Mouse (Mus musculus) hindbrain, embryonic 14.5 days (tissue): ENCODE data around the gene Cxadr. TPM values are rescaled to one million over a fixed set of nuclear protein-coding genes. Genes with fewer than 3 reads are reported as not detected.

Experiments
- ATAC-seq: fragments of 200-750 bp; cut with Nextera tagmentation; 2 replicates; pipeline ENCODE4 v1.8.0; 2017; ENCODE audit warnings: moderate number of reproducible peaks, mild to moderate bottlenecking, moderate TSS enrichment, moderate library complexity; ENCODE audit not compliant: low FRiP score
- DNase-seq: peaks from one replicate; pipeline ENCODE4 v3.0.0-alpha.2; 2015; ENCODE audit warnings: low spot score
- H3K27ac ChIP-seq: fragments of 300-500 bp; sonication (generic); 2 replicates; pipeline ENCODE4 v1.5.1; 2014; ENCODE audit warnings: mild to moderate bottlenecking, moderate library complexity
- H3K27me3 ChIP-seq: fragments of 300-500 bp; sonication (generic); 2 replicates; pipeline ENCODE4 v1.6.1; 2014; ENCODE audit warnings: mild to moderate bottlenecking, low read length, mixed read lengths; ENCODE audit not compliant: control insufficient read depth, insufficient read depth
- H3K36me3 ChIP-seq: fragments of 300-500 bp; sonication (generic); replicated peaks from 2 replicates; pipeline ENCODE4 v1.6.1; 2014; ENCODE audit not compliant: control insufficient read depth, insufficient read depth
- H3K4me1 ChIP-seq: fragments of 300-500 bp; sonication (generic); replicated peaks from 2 replicates; pipeline ENCODE4 v1.6.1; 2014; ENCODE audit warnings: antibody characterized with exemption, low read length, mixed read lengths; ENCODE audit not compliant: control insufficient read depth, insufficient read depth
- H3K4me2 ChIP-seq: fragments of 300-500 bp; sonication (generic); replicated peaks from 2 replicates; pipeline ENCODE4 v1.6.1; 2014; ENCODE audit warnings: mild to moderate bottlenecking, moderate library complexity
- H3K4me3 ChIP-seq: fragments of 300-500 bp; sonication (generic); replicated peaks from 2 replicates; pipeline ENCODE4 v1.5.1; 2014; ENCODE audit warnings: mild to moderate bottlenecking, low read length
- H3K9ac ChIP-seq: fragments of 300-500 bp; sonication (generic); 2 replicates; pipeline ENCODE4 v1.6.1; 2014
- H3K9me3 ChIP-seq: fragments of 300-500 bp; sonication (generic); 2 replicates; pipeline ENCODE4 v1.6.1; 2016; ENCODE audit warnings: low read length; ENCODE audit not compliant: control insufficient read depth
- WGBS: fragments of 180-500 bp; shearing (Covaris S2); extraction: QIAGEN DNeasy Blood & Tissue Kit; methylation state at CpG from one replicate; pipeline ENCODE4 v1.1.7; 2014; 5-methylcytosine and 5-hydroxymethylcytosine counted together
- polyA plus RNA-seq: library from polyadenylated mRNA; unstranded; fragments of >200 nt; fragmentation: Nextera tagmentation; extraction: Ambion mirVana; gene quantifications from 2 replicates; pipeline ENCODE4 v1.2.1, GENCODE M21; 2014

Gene Cxadr
- polyA plus RNA-seq, 1 experiment from 2014 or later: 107 TPM

DNA sequence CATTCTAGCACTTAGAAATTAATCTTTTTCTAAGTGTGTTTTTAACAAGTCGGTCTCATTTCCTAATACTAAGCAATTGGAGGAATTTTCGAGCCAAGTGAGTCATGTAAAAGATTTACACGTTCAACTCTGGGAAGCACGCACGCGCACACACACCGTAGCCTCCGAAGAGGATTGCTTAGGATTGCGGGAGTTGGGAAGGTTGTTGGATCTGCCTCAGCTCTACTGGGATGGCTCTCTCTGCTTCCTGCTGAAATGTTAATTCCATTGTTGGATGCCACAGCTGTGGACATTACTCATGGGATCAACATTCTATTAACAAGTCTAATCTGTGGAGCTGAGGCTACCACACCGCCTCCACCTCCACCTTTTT lies 1.4 kb downstream of the Cxadr start:
- Histone ChIP-seq H3K4me1 (peaks cover 30% of the 10 kb centered on the region), H3K4me3 (peak overlapping the region; percentile 79), H3K9ac (peak overlapping the region; percentile 93), H3K36me3 (no peaks in the 10 kb centered on the region), H3K27me3 (no peaks in the 10 kb centered on the region), H3K4me2 (peak overlapping the region; percentile 86), H3K27ac (peak overlapping the region; percentile 97), H3K9me3 (no peaks in the 10 kb centered on the region)
- under 1% methylated on average over 10 of the region's 10 CpGs for WGBS
- ATAC-seq (no peak), DNase-seq (peak; percentile 66)

DNA sequence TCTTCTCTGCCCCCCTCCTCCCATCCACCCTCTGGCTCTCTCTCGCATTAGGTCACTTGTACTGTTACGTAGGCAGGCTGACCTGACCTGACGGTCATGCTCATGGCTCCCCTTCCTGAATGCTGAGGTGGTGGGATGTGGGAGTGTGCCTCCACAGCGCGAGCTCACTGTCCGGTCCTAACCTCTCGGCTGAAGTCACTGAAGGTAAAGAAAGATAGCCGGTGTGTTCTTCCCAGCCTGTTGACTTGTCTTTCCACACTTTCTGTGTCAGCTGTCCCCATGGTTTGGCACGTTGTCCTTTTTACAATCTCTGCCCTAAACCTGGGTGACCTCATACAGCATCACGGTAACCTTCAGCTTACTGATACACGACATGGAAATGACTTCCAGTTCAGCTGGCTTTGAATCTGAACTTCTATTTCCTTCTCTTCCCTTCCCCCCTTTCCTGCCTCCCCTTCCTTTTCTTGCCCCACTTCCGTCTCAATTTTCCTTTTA lies 4.4 kb downstream of the Cxadr start:
- no peak overlapping the region for H3K27ac ChIP-seq
- H3K9me3 ChIP-seq: no peaks in the 10 kb centered on the region
- 91% methylated on average over 12 of the region's 12 CpGs for WGBS
- DNase-seq: no peak
- H3K36me3 ChIP-seq: 0 out of 2 replicates have a peak, but pooled peaks cover 2% of the 10 kb centered on the region
- no peak overlapping the region for H3K4me2 ChIP-seq
- peaks cover 29% of the 10 kb centered on the region for H3K4me1 ChIP-seq
- no peak overlapping the region for H3K9ac ChIP-seq
- no peaks in the 10 kb centered on the region for H3K27me3 ChIP-seq
- no peak for ATAC-seq
- H3K4me3 ChIP-seq: no peak overlapping the region

DNA sequence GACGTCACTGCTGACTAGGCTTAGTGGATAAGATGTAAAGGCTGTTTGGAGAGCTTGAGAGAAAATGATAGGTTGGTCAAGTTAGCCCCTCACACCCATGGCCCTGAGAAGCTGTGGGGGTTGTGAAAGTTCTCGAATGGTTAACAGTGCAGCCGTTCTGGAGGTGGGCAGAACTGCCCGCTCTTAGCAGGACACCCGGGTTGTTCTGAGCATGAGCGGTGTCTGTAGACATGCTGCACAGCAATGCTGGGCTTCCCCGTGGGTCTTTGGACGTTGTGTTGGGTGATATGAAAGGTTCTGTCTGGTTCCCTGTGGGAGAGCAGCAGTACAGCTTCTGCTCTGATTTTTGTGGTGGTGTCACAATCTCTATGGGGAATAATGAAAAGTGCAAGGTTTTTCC lies 5.3 kb downstream of the Cxadr start:
- Histone ChIP-seq H3K36me3 (0 out of 2 replicates have a peak, but pooled peaks cover 2% of the 10 kb centered on the region), H3K9me3 (no peaks in the 10 kb centered on the region), H3K4me1 (peaks cover 25% of the 10 kb centered on the region), H3K27ac (no peak overlapping the region), H3K9ac (no peak overlapping the region), H3K4me3 (no peak overlapping the region), H3K27me3 (no peaks in the 10 kb centered on the region), H3K4me2 (no peak overlapping the region)
- DNase-seq (no peak), ATAC-seq (no peak)
- WGBS: 87% methylated on average over 8 of the region's 8 CpGs

DNA sequence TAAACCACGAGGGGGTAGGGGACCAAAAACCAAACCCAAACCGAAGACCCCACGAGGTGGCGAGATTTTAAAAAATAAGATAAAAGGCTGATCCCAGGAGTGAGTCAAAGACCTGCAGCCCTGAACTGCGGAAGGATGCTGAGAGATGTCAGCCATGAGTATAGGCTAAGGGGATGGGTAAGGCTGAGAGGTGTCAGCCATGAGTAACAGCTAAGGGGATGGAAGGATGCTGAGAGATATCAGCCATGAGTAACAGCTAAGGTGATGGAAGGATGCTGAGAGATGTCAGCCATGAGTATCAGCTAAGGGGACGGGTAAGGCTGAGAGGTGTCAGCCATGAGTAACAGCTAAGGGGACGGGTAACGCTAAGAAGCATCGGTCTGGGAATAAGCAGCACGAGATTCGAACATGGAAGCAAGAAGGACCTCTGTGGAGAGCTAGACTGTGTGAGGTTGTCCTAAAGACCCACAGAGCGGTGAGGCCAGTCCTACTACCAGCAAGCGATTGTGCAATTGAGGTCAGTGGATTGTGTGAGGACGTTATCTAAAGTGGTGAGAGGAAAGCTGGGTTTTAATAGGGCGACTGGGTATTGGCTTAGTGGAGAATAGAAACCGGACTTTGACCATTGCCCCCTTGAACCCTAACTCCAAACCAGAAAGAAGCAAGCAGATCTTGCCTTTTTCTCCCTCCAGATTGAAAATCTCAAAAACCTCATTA lies 6.3 kb downstream of the Cxadr start:
- Histone ChIP-seq H3K27me3 (no peaks in the 10 kb centered on the region), H3K4me1 (peaks cover 25% of the 10 kb centered on the region), H3K27ac (no peak overlapping the region), H3K9me3 (no peaks in the 10 kb centered on the region), H3K4me3 (no peak overlapping the region), H3K9ac (no peak overlapping the region), H3K4me2 (no peak overlapping the region), H3K36me3 (0 out of 2 replicates have a peak, but pooled peaks cover 2% of the 10 kb centered on the region)
- DNase-seq (no peak), ATAC-seq (no peak)
- WGBS: 96% methylated on average over 16 of the region's 16 CpGs

DNA sequence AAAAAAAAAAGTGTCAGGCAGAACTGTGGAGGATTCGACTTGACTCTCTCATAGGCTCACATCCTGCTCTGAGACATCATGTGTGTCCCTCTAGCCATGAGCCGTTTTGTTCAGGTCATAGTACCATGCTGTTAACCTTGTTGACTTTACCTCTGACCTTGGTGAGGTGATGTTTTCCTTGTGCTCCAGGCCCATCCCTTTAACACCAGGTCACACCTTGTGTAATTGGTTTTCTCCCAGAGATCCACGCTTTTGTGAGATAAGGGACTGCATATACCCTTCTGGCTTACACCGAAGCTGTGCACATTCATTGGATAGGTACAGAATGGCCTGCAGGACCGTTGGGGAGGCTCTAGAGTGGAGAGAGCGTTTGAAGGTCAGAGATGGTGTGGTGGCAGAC lies 8.0 kb downstream of the Cxadr start:
- ATAC-seq: no peak
- H3K4me1 ChIP-seq: peaks cover 24% of the 10 kb centered on the region
- DNase-seq: no peak
- 93% methylated on average over 6 of the region's 6 CpGs for WGBS
- no peak overlapping the region for H3K27ac ChIP-seq
- no peak overlapping the region for H3K4me2 ChIP-seq
- no peak overlapping the region for H3K9ac ChIP-seq
- H3K4me3 ChIP-seq: no peak overlapping the region
- no peaks in the 10 kb centered on the region for H3K27me3 ChIP-seq
- H3K36me3 ChIP-seq: 0 out of 2 replicates have a peak, but pooled peaks cover 2% of the 10 kb centered on the region
- no peaks in the 10 kb centered on the region for H3K9me3 ChIP-seq

DNA sequence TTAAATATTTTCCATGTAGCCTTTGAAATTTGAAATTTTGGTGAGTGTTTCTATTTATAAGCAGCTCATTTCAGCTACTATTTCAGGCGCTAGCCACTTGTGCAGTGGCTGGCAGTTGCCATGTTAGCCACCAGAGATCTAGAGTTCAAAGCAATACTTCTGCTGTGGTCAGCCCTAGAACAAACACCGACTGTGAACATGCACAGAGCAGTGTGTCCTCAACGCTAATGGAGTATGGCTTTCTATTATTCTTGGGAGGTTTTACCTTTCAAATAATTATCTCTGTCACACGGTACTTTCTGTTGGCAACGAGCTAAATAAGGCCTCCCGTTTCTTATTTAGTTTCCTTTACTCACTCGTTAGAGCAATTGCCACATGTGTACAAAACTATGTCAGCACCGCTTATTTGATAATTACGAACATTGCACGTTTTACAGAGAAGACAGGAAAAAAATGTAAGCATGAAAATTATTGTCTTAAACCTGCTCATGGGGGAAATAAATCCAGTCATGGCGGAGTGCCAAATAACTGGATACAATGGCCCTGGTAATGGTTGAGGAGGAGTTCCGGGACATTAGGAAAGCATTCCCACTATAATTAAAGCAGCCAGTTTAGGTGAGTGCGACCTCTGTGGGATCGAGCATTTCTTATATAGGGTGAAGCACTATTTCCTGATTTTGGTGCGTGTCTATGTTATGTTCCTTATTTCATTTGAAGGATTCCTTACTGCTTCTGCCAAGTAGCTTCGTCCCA lies 12.0 kb downstream of the Cxadr start:
- 26% methylated on average over 16 of the region's 16 CpGs for WGBS
- Histone ChIP-seq H3K4me3 (no peak overlapping the region), H3K9ac (peak overlapping the region; percentile 9; the same call in 1 of the 2 replicates)

DNA sequence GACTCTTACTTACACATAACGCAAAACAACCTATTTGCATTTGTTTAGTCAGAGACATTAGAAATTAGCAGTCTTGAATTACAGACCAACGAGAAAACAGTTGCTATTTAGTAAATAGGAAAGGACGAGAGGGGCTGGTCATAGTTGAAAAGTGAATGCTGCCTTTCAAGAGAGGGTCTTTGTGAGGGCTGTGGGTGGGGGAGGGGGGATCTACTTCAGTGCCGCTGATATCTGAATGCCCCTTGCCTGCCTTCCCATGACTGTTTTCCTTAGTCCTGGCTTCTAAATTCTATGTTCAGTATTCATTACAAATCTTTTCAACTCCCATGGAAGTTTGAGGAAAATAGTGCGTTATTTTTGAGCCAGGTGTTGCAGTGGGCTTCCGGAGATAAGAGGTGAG lies 12.7 kb downstream of the Cxadr start:
- peak overlapping the region; percentile 45 for H3K4me2 ChIP-seq
- H3K9me3 ChIP-seq: no peaks in the 10 kb centered on the region
- WGBS: 27% methylated on average over 6 of the region's 6 CpGs
- peaks cover 19% of the 10 kb centered on the region for H3K4me1 ChIP-seq
- H3K9ac ChIP-seq: peak overlapping the region; percentile 9; the same call in 1 of the 2 replicates
- H3K27me3 ChIP-seq: no peaks in the 10 kb centered on the region
- H3K4me3 ChIP-seq: no peak overlapping the region
- ATAC-seq (no peak), DNase-seq (no peak)
- H3K36me3 ChIP-seq: 0 out of 2 replicates have a peak, but pooled peaks cover 2% of the 10 kb centered on the region
- H3K27ac ChIP-seq: peak overlapping the region; percentile 53

More for the DNA sequence above, 12.0 kb downstream of the Cxadr start:
- Histone ChIP-seq H3K36me3 (0 out of 2 replicates have a peak, but pooled peaks cover 2% of the 10 kb centered on the region), H3K4me2 (peak overlapping the region; percentile 45), H3K4me1 (peaks cover 19% of the 10 kb centered on the region), H3K27me3 (no peaks in the 10 kb centered on the region), H3K27ac (peak overlapping the region; percentile 53), H3K9me3 (no peaks in the 10 kb centered on the region)
- DNase-seq (peak; percentile 50), ATAC-seq (no peak; the same call in 1 of the 2 replicates)

DNA sequence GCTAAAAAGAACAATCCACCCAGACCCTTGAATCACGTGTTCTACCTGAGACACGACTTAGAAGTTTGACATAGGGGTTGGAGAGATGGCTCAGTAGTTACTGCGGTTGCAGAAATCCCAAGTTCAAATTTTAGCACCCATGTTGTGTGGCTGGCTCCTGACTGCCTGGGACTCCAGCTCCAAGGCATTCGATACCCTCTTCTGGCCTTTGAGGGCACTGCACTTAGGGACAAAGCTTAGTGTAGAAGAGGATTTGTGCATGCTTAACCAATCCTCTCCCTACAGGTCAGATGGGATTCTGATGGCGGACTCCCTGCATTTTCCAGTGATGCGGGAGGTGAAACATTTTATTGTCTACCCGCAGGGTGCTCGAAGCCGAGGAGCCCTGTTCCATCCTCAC lies 15.6 kb downstream of the Cxadr start:
- Histone ChIP-seq H3K4me3 (no peak overlapping the region), H3K36me3 (no peaks in the 10 kb centered on the region), H3K4me1 (peaks cover 33% of the 10 kb centered on the region), H3K9me3 (no peaks in the 10 kb centered on the region), H3K9ac (no peak overlapping the region), H3K27ac (no peak overlapping the region), H3K4me2 (no peak overlapping the region), H3K27me3 (no peaks in the 10 kb centered on the region)
- WGBS: 84% methylated on average over 9 of the region's 9 CpGs
- ATAC-seq: no peak
- DNase-seq: no peak

DNA sequence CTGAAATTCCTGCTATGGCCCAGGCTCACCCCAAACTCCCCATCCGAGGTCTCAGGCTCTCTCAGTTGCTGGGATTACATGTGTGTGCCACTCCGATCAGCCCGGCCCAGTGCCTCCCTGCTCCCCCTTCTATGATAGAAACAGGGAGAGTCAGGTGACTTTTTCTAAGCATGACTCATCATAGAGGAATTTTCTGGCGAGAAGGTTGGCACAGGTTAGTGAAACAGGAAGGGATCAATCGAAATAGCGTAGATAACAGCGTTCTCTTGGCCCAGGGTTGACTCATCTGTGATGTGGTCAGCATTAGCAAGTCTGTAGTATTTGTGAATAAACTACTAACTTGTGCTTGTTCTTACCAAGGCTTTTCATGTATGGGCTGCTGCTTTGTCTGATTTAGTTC lies 16.7 kb downstream of the Cxadr start:
- H3K4me2 ChIP-seq: no peak overlapping the region
- no peaks in the 10 kb centered on the region for H3K27me3 ChIP-seq
- no peaks in the 10 kb centered on the region for H3K36me3 ChIP-seq
- ATAC-seq (no peak), DNase-seq (no peak)
- H3K4me1 ChIP-seq: peaks cover 43% of the 10 kb centered on the region
- no peak overlapping the region for H3K27ac ChIP-seq
- no peak overlapping the region for H3K9ac ChIP-seq
- WGBS: 89% methylated on average over 7 of the region's 7 CpGs
- no peaks in the 10 kb centered on the region for H3K9me3 ChIP-seq
- H3K4me3 ChIP-seq: no peak overlapping the region
